Mouse (Mus musculus): Measurements from ENCODE around the gene Tns3. TPM values are rescaled to one million over a fixed set of nuclear protein-coding genes. Genes with fewer than 3 reads are reported as not detected.

The Tns3 gene
- total and polyA plus RNA-seq, 3 experiments: not detected

- Histone ChIP-seq H3K27me3 (ENCODE audit: control insufficient read depth in 1 of 2, insufficient read depth in 2 of 2, low read length in 2 of 2) (no peaks in the 10 kb centered on the region), H3K4me1 (ENCODE audit: control insufficient read depth in 1 of 2, insufficient read depth in 2 of 2, low read length in 2 of 2) (no peaks in the 10 kb centered on the region), H3K27ac (ENCODE audit: control insufficient read depth, low read depth, low read length) (no peak overlapping the region), H3K9ac (ENCODE audit: control insufficient read depth, low read depth, low read length, poor library complexity, severe bottlenecking) (no peak overlapping the region), H3K4me3 (ENCODE audit: control insufficient read depth in 1 of 2, insufficient read depth in 1 of 2, low read depth in 2 of 2, low read length in 2 of 2) (no peak overlapping the region), H3K79me2 (ENCODE audit: control insufficient read depth, insufficient read depth, low read length, poor library complexity) (no peaks in the 10 kb centered on the region), H3K36me3 (ENCODE audit: control insufficient read depth in 1 of 2, insufficient read depth in 2 of 2, low read length in 2 of 2) (no peaks in the 10 kb centered on the region), H3K9me3 (replicated peaks; ENCODE audit: insufficient read depth, low read length) (no peaks in the 10 kb centered on the region)
- DNase-seq (ENCODE audit: low read depth, low spot score): no peak
- TF ChIP-seq GATA1 (IDR thresholded peaks at IDR 0.05; ENCODE audit: low read depth, low read length): no peak
- no peak for TF ChIP-seq JUND (IDR thresholded peaks at IDR 0.05; ENCODE audit: low read depth, low read length)
- TF ChIP-seq RAD21 (IDR thresholded peaks at IDR 0.05; ENCODE audit: low read depth, low read length): no peak
- TF ChIP-seq ETS1 (IDR thresholded peaks at IDR 0.05; ENCODE audit: low read depth, low read length): no peak
- TF ChIP-seq MAZ (IDR thresholded peaks at IDR 0.05; ENCODE audit: low read depth, low read length): no peak
- TF ChIP-seq GABPA (IDR thresholded peaks at IDR 0.05; ENCODE audit: low read depth, low read length): no peak
- no peak for TF ChIP-seq E2F4 (IDR thresholded peaks at IDR 0.05; ENCODE audit: borderline replicate concordance, low read depth, low read length)
- no peak for TF ChIP-seq MEF2A (IDR thresholded peaks at IDR 0.05; ENCODE audit: extremely low read depth, insufficient replicate concordance, low read depth, low read length, poor library complexity, severe bottlenecking)
- no peak for TF ChIP-seq ZNF384 (IDR thresholded peaks at IDR 0.05; ENCODE audit: low read depth, low read length)
- TF ChIP-seq TBP (IDR thresholded peaks at IDR 0.05; ENCODE audit: low read depth, low read length): no peak
- no peak for TF ChIP-seq NELFE (IDR thresholded peaks at IDR 0.05; ENCODE audit: low read depth, low read length)
- TF ChIP-seq USF2 (IDR thresholded peaks at IDR 0.05; ENCODE audit: borderline replicate concordance in 1 of 2, insufficient read depth in 1 of 2, low read depth in 1 of 2, low read length in 2 of 2): no peak
- TF ChIP-seq MAFK (IDR thresholded peaks at IDR 0.05; ENCODE audit: borderline replicate concordance, low read depth, low read length): no peak
- TF ChIP-seq ZC3H11A (IDR thresholded peaks at IDR 0.05; ENCODE audit: low read depth, low read length): no peak
- TF ChIP-seq ZKSCAN1 (IDR thresholded peaks at IDR 0.05; ENCODE audit: low read depth, low read length): no peak
- no peak for TF ChIP-seq HCFC1 (IDR thresholded peaks at IDR 0.05; ENCODE audit: low read depth, low read length)
- no peak for TF ChIP-seq ZMIZ1 (IDR thresholded peaks at IDR 0.05; ENCODE audit: low read depth, low read length)
Measured at GRCm38 (mm10) chr11:8659061-8659460, 5.3 kb downstream of the Tns3 start.

- H3K36me3 ChIP-seq (ENCODE audit: control insufficient read depth in 1 of 2, insufficient read depth in 2 of 2, low read length in 2 of 2): no peaks in the 10 kb centered on the region
- no peak overlapping the region for H3K9ac ChIP-seq (ENCODE audit: control insufficient read depth, low read depth, low read length, poor library complexity, severe bottlenecking)
- H3K4me1 ChIP-seq (ENCODE audit: control insufficient read depth in 1 of 2, insufficient read depth in 2 of 2, low read length in 2 of 2): no peaks in the 10 kb centered on the region
- TF ChIP-seq EP300 (IDR thresholded peaks at IDR 0.05; ENCODE audit: low read depth in 1 of 2, low read length in 2 of 2): no peak
- TF ChIP-seq USF2 (IDR thresholded peaks at IDR 0.05; ENCODE audit: borderline replicate concordance in 1 of 2, insufficient read depth in 1 of 2, low read depth in 1 of 2, low read length in 2 of 2): no peak
- no peak overlapping the region for H3K27ac ChIP-seq (ENCODE audit: control insufficient read depth, low read depth, low read length)
- H3K4me3 ChIP-seq (ENCODE audit: control insufficient read depth in 1 of 2, insufficient read depth in 1 of 2, low read depth in 2 of 2, low read length in 2 of 2): no peak overlapping the region
- H3K9me3 ChIP-seq (replicated peaks; ENCODE audit: insufficient read depth, low read length): no peaks in the 10 kb centered on the region
- no peak for DNase-seq (ENCODE audit: low read depth, low spot score)
- no peaks in the 10 kb centered on the region for H3K27me3 ChIP-seq (ENCODE audit: control insufficient read depth in 1 of 2, insufficient read depth in 2 of 2, low read length in 2 of 2)
- no peaks in the 10 kb centered on the region for H3K79me2 ChIP-seq (ENCODE audit: control insufficient read depth, insufficient read depth, low read length, poor library complexity)
Measured at GRCm38 (mm10) chr11:8657493-8657892, 6.8 kb downstream of the Tns3 start.

Data from MEL (cell line).